Mouse (Mus musculus) ES-Bruce4 (cell line): Measurements from ENCODE around the gene Flii. TPM values are rescaled to one million over a fixed set of nuclear protein-coding genes. Genes with fewer than 3 reads are reported as not detected.

Experiments
- H3K27ac ChIP-seq: 2 replicates; pipeline ENCODE4 v1.5.1; 2012; ENCODE audit warnings: low read length, inconsistent platforms; ENCODE audit not compliant: insufficient read depth
- H3K27me3 ChIP-seq: 2 replicates; pipeline ENCODE4 v1.6.1; 2012; ENCODE audit warnings: mild to moderate bottlenecking, low read length, inconsistent platforms; ENCODE audit not compliant: control insufficient read depth, poor library complexity, insufficient read depth, severe bottlenecking
- H3K36me3 ChIP-seq: 2 replicates; pipeline ENCODE4 v1.6.1; 2012; ENCODE audit warnings: inconsistent platforms, mild to moderate bottlenecking, low read length, moderate library complexity; ENCODE audit not compliant: control insufficient read depth, poor library complexity, insufficient read depth, severe bottlenecking
- H3K4me1 ChIP-seq: one replicate; pipeline ENCODE4 v1.8.1; 2011; ENCODE audit warnings: low read length; ENCODE audit not compliant: control insufficient read depth, insufficient read depth
- H3K4me3 ChIP-seq: 2 replicates; pipeline ENCODE4 v1.5.1; 2011; ENCODE audit warnings: low read depth, mild to moderate bottlenecking, low read length
- H3K9ac ChIP-seq: 2 replicates; pipeline ENCODE4 v1.6.1; 2012; ENCODE audit warnings: low read depth, mild to moderate bottlenecking, inconsistent platforms; ENCODE audit not compliant: poor library complexity, severe bottlenecking
- H3K9me3 ChIP-seq: replicated peaks from 2 replicates; pipeline ENCODE4 v1.6.1; 2012; ENCODE audit warnings: mild to moderate bottlenecking, low read length, inconsistent platforms; ENCODE audit not compliant: control insufficient read depth, poor library complexity, insufficient read depth, severe bottlenecking
- CTCF ChIP-seq: IDR thresholded peaks from one replicate; pipeline ENCODE4 v1.8.1; 2011; ENCODE audit warnings: low read depth, low read length
- EP300 ChIP-seq: IDR thresholded peaks from 2 replicates; pipeline ENCODE4 v1.6.1; 2011; ENCODE audit warnings: low read depth, low read length; ENCODE audit not compliant: insufficient read depth
- POLR2A ChIP-seq: IDR thresholded peaks from one replicate; pipeline ENCODE4 v1.8.1; 2011; ENCODE audit warnings: low read length; ENCODE audit not compliant: insufficient read depth
- polyA plus RNA-seq: library from polyadenylated mRNA; stranded (reverse); fragments of >200 nt; gene quantifications from 2 replicates; pipeline ENCODE4 v1.2.4, GENCODE M21; 2011; ENCODE audit warnings: low read depth; ENCODE audit not compliant: missing spikeins, insufficient read depth, insufficient read length

Flii gene
- polyA plus RNA-seq: 49.0 and 52.5 TPM in 2 replicates

DNA sequence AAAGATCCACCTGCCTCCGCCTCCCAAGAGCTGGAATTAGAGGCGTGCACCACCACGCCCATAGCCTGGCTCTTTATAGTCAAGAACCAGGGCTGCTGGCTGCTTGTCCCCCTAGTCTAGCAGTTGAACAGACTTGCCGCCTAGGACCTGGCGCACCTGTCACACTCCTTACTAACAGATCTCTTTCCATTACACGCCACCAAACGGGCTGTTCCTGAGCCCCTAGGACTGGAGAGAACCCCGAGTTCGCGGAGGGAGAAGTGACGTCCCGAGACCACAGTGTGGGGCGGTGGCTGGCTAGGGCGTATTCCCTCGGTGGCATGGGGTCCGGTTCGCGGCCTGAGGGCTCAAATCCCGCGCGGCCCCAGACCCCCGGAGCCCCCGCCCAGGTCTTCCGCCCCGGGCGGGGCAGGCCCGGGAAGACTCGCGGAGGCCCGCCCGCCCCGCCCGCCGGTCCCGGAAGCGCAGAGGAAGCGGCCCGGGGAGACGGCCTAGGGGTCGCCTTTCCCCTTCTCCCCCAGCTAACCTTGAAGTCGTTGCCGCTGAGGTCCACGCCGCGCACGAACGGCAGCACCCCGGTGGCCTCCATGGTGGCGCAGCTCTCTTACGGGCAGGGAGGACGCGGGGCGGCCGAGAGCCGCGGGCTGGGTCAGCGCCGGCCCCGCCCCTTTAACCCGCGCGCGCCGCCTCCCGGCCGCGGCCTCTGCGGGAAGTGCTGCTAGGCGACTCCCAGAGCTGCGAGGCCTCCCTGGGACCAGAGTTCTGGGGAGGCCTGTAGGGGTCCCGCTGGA lies at the start of gene Flii:
TSS of gene Flii (minus strand) at position 663 of the 791 bp plus-strand sequence.
- Histone ChIP-seq H3K9ac (peak within 1 kb of the TSS; percentile 82), H3K36me3 (no peaks in the 10 kb centered on the region), H3K27ac (no peak within 1 kb of the TSS), H3K4me3 (peak within 1 kb of the TSS; percentile 82), H3K9me3 (no peaks in the 10 kb centered on the region), H3K4me1 (no peaks in the 10 kb centered on the region), H3K27me3 (no peaks in the 10 kb centered on the region)
- no peak for TF ChIP-seq EP300
- no peak for TF ChIP-seq CTCF
- TF ChIP-seq POLR2A: no peak

DNA sequence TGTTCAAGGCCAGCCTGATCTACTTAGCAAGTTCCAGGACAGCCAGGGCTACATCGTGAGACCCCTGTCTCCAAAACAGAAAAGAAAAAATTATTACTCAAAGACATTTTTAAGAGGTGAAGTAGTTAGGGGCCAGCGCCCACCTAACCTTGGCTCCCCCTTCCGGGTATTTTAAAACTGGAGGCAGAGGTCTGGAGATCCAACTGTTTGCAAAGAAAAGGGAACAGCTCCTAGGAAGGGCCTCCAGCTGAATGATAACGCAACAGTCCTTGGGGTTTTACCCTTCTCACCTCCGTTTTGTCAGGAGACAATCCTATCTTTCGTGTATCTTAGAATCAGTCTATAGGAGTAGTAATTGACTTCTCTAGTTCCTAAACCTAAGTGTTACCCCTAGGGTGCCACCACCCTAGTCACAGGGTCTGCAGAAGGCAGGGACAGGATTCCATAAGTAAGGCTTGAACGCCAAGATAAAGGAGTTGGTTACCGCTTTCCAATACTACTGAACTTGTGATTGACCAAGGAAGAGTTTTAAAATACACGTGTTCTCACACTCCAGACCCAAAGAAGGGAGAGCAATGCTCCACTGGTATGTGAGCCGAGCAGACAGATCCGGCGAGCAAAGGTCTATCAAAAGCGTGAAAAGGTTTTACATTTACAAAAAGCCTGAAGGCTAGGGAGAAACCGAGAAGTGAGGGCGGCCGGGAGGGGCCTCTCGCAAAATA lies 49.2 kb upstream of the Flii start:
- H3K27me3 ChIP-seq: no peaks in the 10 kb centered on the region
- no peak for TF ChIP-seq POLR2A
- TF ChIP-seq EP300: no peak
- TF ChIP-seq CTCF: no peak
- H3K4me3 ChIP-seq: peak overlapping the region; percentile 89
- peaks cover 22% of the 10 kb centered on the region for H3K36me3 ChIP-seq
- peak overlapping the region; percentile 72 for H3K9ac ChIP-seq
- H3K9me3 ChIP-seq: no peaks in the 10 kb centered on the region
- H3K27ac ChIP-seq: peak overlapping the region; percentile 72
- no peaks in the 10 kb centered on the region for H3K4me1 ChIP-seq

DNA sequence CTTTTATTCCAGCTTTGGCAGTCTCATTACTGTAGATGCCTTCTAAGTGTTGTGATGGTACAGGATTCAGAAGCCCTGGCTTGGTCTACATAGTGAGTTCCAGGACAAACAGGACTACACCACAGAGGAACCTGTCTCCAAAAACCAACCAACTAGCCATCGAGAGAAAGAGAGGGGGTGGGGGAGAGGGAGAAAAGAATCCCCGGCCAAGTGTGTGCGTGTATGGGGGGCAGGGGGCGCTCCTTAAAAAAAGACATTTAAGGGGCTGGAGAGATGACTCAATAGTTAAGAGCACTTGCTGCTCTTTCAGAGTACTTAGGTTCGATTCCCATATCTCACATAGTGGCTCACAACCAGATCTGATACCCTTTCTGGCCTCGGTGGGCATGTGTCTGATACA lies 48.5 kb upstream of the Flii start:
- peak overlapping the region; percentile 89; the same call in 1 of the 2 replicates for H3K4me3 ChIP-seq
- no peaks in the 10 kb centered on the region for H3K9me3 ChIP-seq
- no peaks in the 10 kb centered on the region for H3K27me3 ChIP-seq
- H3K27ac ChIP-seq: peak overlapping the region; percentile 72; the same call in 1 of the 2 replicates
- H3K36me3 ChIP-seq: peaks cover 22% of the 10 kb centered on the region
- H3K9ac ChIP-seq: peak overlapping the region; percentile 72
- no peak for TF ChIP-seq EP300
- no peak for TF ChIP-seq POLR2A
- TF ChIP-seq CTCF: no peak
- no peaks in the 10 kb centered on the region for H3K4me1 ChIP-seq

DNA sequence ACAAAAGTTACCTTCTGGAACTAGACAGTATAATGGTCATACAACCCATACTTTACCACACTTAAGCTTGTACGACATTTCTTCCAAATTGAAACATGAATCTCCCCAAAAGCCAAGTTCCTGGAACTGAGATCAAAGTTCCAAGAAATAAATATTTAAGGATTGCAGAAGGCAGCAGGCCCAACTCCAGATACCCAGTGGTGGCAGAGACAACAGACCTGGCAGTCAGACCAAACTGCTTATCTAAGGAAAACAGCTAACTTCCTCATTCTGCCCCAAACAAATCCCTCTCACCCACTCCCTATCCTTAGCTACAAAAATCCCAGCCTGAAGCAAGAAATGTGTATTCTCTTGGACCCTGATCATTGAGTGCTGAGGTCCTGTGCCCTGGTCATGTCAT lies 47.8 kb upstream of the Flii start:
- TF ChIP-seq EP300 (no peak), CTCF (no peak), POLR2A (no peak)
- no peak overlapping the region for H3K27ac ChIP-seq
- H3K27me3 ChIP-seq: no peaks in the 10 kb centered on the region
- H3K4me1 ChIP-seq: no peaks in the 10 kb centered on the region
- no peak overlapping the region for H3K9ac ChIP-seq
- peaks cover 15% of the 10 kb centered on the region for H3K36me3 ChIP-seq
- no peaks in the 10 kb centered on the region for H3K9me3 ChIP-seq
- H3K4me3 ChIP-seq: no peak overlapping the region

DNA sequence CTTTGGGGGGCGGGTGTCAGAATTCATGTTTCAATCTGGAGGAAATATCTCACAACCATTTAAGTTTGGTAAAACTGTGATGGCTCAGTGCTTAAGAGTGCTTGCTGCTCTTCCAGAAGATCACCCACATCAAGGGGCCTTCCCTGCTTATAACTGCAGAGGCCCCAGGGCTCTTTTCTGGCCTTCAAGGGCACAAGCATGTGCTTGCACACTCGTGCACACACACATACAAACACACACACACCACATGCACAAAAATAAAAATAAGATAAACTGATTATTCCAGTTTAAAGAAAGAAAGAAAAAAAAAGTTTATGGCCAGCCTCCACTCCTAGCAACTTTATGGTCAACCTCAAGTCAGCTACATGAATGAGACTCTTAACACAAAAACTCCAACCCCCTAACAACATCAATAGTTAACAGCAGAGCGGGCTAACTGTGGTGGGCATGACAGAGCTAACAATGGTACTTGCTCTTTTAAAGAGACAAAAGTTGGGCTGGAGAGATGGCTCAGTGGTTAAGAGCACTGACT lies 47.2 kb upstream of the Flii start:
- TF ChIP-seq CTCF (no peak), EP300 (no peak), POLR2A (no peak)
- no peaks in the 10 kb centered on the region for H3K27me3 ChIP-seq

DNA sequence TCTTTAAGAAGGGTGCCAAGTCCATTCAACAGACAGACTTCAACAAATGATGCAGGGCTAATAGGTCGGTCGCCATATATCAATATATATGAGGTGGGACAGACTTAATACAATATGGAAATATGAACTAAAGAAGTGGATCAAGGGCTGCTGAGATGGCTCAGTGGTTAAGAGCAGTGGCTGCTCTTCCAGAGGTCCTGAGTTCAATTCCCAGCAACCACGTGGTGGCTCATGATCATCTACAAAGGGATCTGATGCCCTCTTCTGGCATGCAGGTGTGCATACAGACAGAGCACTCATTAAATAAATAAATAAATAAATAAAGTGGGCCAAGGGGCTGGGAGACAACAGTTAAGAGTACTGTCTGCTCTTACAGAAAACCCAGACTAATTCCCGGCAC lies 45.1 kb upstream of the Flii start:
- H3K27me3 ChIP-seq: no peaks in the 10 kb centered on the region
- no peak overlapping the region for H3K9ac ChIP-seq
- H3K27ac ChIP-seq: no peak overlapping the region
- no peaks in the 10 kb centered on the region for H3K36me3 ChIP-seq
- no peak overlapping the region for H3K4me3 ChIP-seq
- TF ChIP-seq POLR2A: no peak
- TF ChIP-seq CTCF: no peak
- no peak for TF ChIP-seq EP300
- no peaks in the 10 kb centered on the region for H3K9me3 ChIP-seq
- no peaks in the 10 kb centered on the region for H3K4me1 ChIP-seq

More for the DNA sequence above, 47.2 kb upstream of the Flii start:
- Histone ChIP-seq H3K4me3 (no peak overlapping the region), H3K9ac (no peak overlapping the region), H3K9me3 (no peaks in the 10 kb centered on the region), H3K27ac (no peak overlapping the region), H3K36me3 (peaks cover 10% of the 10 kb centered on the region), H3K4me1 (no peaks in the 10 kb centered on the region)
